Mouse (Mus musculus): ENCODE measurements around the gene Daw1. TPM values are rescaled to one million over a fixed set of nuclear protein-coding genes. Genes with fewer than 3 reads are reported as not detected.

Daw1 gene
- polyA plus RNA-seq, 1 experiment from 2014 or later: 0.83 TPM

GRCm38 (mm10) chr1:83135829-83136228, 23.7 kb upstream of the Daw1 start:
- WGBS: 86% methylated on average over 7 of the region's 7 CpGs
- ATAC-seq (ENCODE audit: low FRiP score) (no peak), DNase-seq (ENCODE audit: low spot score) (no peak)
- H3K4me1 ChIP-seq (replicated peaks; ENCODE audit: control insufficient read depth, insufficient read depth, low read length): no peaks in the 10 kb centered on the region
- H3K9ac ChIP-seq (ENCODE audit: low read depth, low read length): no peak overlapping the region
- H3K27ac ChIP-seq (ENCODE audit: low read depth, low read length): no peak overlapping the region
- H3K4me3 ChIP-seq (ENCODE audit: low read depth, low read length): no peak overlapping the region
- H3K4me2 ChIP-seq (replicated peaks; ENCODE audit: low read depth, low read length): no peak overlapping the region
- H3K36me3 ChIP-seq (ENCODE audit: control insufficient read depth, insufficient read depth, low read length): no peaks in the 10 kb centered on the region
- H3K9me3 ChIP-seq (ENCODE audit: control insufficient read depth, low read length): no peaks in the 10 kb centered on the region
- no peaks in the 10 kb centered on the region for H3K27me3 ChIP-seq (ENCODE audit: control insufficient read depth, insufficient read depth, low read length)

DNA sequence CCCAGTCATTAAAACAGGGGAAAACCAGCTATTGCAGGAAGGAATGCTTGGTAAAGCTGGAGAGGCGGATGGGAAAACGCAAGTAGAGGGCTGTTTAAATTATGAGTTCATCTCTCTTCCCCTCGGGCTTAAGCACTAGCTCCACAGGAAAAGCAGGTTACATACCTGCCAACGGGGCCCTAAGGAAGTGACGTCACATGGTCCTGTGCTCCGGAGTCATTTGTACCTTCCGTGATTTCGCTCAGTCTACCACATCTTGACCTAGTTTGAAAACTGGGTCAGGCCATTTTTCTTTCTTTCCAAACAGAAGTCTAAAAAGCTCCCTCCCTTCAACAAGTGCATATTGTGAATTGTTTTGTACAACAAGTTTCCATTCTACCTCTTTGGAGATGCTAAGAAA, 21.7 kb upstream of the Daw1 start:
- Histone ChIP-seq H3K27me3 (ENCODE audit: control insufficient read depth, insufficient read depth, low read length) (no peaks in the 10 kb centered on the region), H3K4me1 (replicated peaks; ENCODE audit: control insufficient read depth, insufficient read depth, low read length) (no peaks in the 10 kb centered on the region), H3K9ac (ENCODE audit: low read depth, low read length) (no peak overlapping the region), H3K9me3 (ENCODE audit: control insufficient read depth, low read length) (no peaks in the 10 kb centered on the region), H3K36me3 (ENCODE audit: control insufficient read depth, insufficient read depth, low read length) (no peaks in the 10 kb centered on the region), H3K27ac (ENCODE audit: low read depth, low read length) (no peak overlapping the region), H3K4me2 (replicated peaks; ENCODE audit: low read depth, low read length) (no peak overlapping the region), H3K4me3 (ENCODE audit: low read depth, low read length) (no peak overlapping the region)
- no peak for ATAC-seq (ENCODE audit: low FRiP score)
- WGBS: 89% methylated on average over 8 of the region's 8 CpGs
- no peak for DNase-seq (ENCODE audit: low spot score)

GRCm38 (mm10) chr1:83138721-83139120, 20.8 kb upstream of the Daw1 start:
- H3K4me2 ChIP-seq (replicated peaks; ENCODE audit: low read depth, low read length): no peak overlapping the region
- H3K9ac ChIP-seq (ENCODE audit: low read depth, low read length): no peak overlapping the region
- H3K27me3 ChIP-seq (ENCODE audit: control insufficient read depth, insufficient read depth, low read length): no peaks in the 10 kb centered on the region
- no peaks in the 10 kb centered on the region for H3K36me3 ChIP-seq (ENCODE audit: control insufficient read depth, insufficient read depth, low read length)
- no peak for ATAC-seq (ENCODE audit: low FRiP score)
- DNase-seq (ENCODE audit: low spot score): no peak
- H3K9me3 ChIP-seq (ENCODE audit: control insufficient read depth, low read length): no peaks in the 10 kb centered on the region
- H3K4me1 ChIP-seq (replicated peaks; ENCODE audit: control insufficient read depth, insufficient read depth, low read length): no peaks in the 10 kb centered on the region
- 89% methylated on average over 6 of the region's 6 CpGs for WGBS
- H3K4me3 ChIP-seq (ENCODE audit: low read depth, low read length): no peak overlapping the region
- no peak overlapping the region for H3K27ac ChIP-seq (ENCODE audit: low read depth, low read length)

- 88% methylated on average over 8 of the region's 8 CpGs for whole genome bisulfite sequencing
- H3K4me3 ChIP-seq (ENCODE audit: low read depth, low read length): no peak overlapping the region
- H3K27me3 ChIP-seq (ENCODE audit: control insufficient read depth, insufficient read depth, low read length): no peaks in the 10 kb centered on the region
- no peak overlapping the region for H3K27ac ChIP-seq (ENCODE audit: low read depth, low read length)
- no peak overlapping the region for H3K9ac ChIP-seq (ENCODE audit: low read depth, low read length)
- no peaks in the 10 kb centered on the region for H3K9me3 ChIP-seq (ENCODE audit: control insufficient read depth, low read length)
- H3K4me2 ChIP-seq (replicated peaks; ENCODE audit: low read depth, low read length): no peak overlapping the region
- no peaks in the 10 kb centered on the region for H3K4me1 ChIP-seq (replicated peaks; ENCODE audit: control insufficient read depth, insufficient read depth, low read length)
- no peak for DNase-seq (ENCODE audit: low spot score)
- no peak for ATAC-seq (ENCODE audit: low FRiP score)
- no peaks in the 10 kb centered on the region for H3K36me3 ChIP-seq (ENCODE audit: control insufficient read depth, insufficient read depth, low read length)
Measured at GRCm38 (mm10) chr1:83141510-83141909, 18.0 kb upstream of the Daw1 start.

- ATAC-seq (ENCODE audit: low FRiP score): no peak
- Histone ChIP-seq H3K9me3 (ENCODE audit: control insufficient read depth, low read length) (no peaks in the 10 kb centered on the region), H3K27me3 (ENCODE audit: control insufficient read depth, insufficient read depth, low read length) (no peaks in the 10 kb centered on the region), H3K4me3 (ENCODE audit: low read depth, low read length) (no peak overlapping the region), H3K36me3 (ENCODE audit: control insufficient read depth, insufficient read depth, low read length) (no peaks in the 10 kb centered on the region), H3K9ac (ENCODE audit: low read depth, low read length) (no peak overlapping the region), H3K4me2 (replicated peaks; ENCODE audit: low read depth, low read length) (no peak overlapping the region), H3K4me1 (replicated peaks; ENCODE audit: control insufficient read depth, insufficient read depth, low read length) (no peaks in the 10 kb centered on the region), H3K27ac (ENCODE audit: low read depth, low read length) (no peak overlapping the region)
- no peak for DNase-seq (ENCODE audit: low spot score)
- WGBS: 87% methylated on average over 5 of the region's 5 CpGs
Measured at GRCm38 (mm10) chr1:83142055-83142454, 17.5 kb upstream of the Daw1 start.

GRCm38 (mm10) chr1:83146547-83146946, 13.0 kb upstream of the Daw1 start:
- H3K4me1 ChIP-seq (replicated peaks; ENCODE audit: control insufficient read depth, insufficient read depth, low read length): no peaks in the 10 kb centered on the region
- H3K9me3 ChIP-seq (ENCODE audit: control insufficient read depth, low read length): no peaks in the 10 kb centered on the region
- H3K36me3 ChIP-seq (ENCODE audit: control insufficient read depth, insufficient read depth, low read length): no peaks in the 10 kb centered on the region
- no peak overlapping the region for H3K4me3 ChIP-seq (ENCODE audit: low read depth, low read length)
- ATAC-seq (ENCODE audit: low FRiP score): no peak
- DNase-seq (ENCODE audit: low spot score): no peak
- H3K27me3 ChIP-seq (ENCODE audit: control insufficient read depth, insufficient read depth, low read length): no peaks in the 10 kb centered on the region
- H3K27ac ChIP-seq (ENCODE audit: low read depth, low read length): no peak overlapping the region
- 88% methylated on average over 2 of the region's 2 CpGs for WGBS
- H3K9ac ChIP-seq (ENCODE audit: low read depth, low read length): no peak overlapping the region
- H3K4me2 ChIP-seq (replicated peaks; ENCODE audit: low read depth, low read length): no peak overlapping the region

- Histone ChIP-seq H3K9me3 (ENCODE audit: control insufficient read depth, low read length) (no peaks in the 10 kb centered on the region), H3K36me3 (ENCODE audit: control insufficient read depth, insufficient read depth, low read length) (no peaks in the 10 kb centered on the region), H3K4me1 (replicated peaks; ENCODE audit: control insufficient read depth, insufficient read depth, low read length) (no peaks in the 10 kb centered on the region), H3K27ac (ENCODE audit: low read depth, low read length) (no peak overlapping the region), H3K4me2 (replicated peaks; ENCODE audit: low read depth, low read length) (no peak overlapping the region), H3K27me3 (ENCODE audit: control insufficient read depth, insufficient read depth, low read length) (no peaks in the 10 kb centered on the region), H3K9ac (ENCODE audit: low read depth, low read length) (no peak overlapping the region), H3K4me3 (ENCODE audit: low read depth, low read length) (no peak overlapping the region)
- 73% methylated on average over 3 of the region's 3 CpGs for WGBS
- ATAC-seq (ENCODE audit: low FRiP score) (no peak), DNase-seq (ENCODE audit: low spot score) (no peak)
Measured at GRCm38 (mm10) chr1:83150227-83150626, 9.3 kb upstream of the Daw1 start.

- Histone ChIP-seq H3K4me3 (ENCODE audit: low read depth, low read length) (no peak overlapping the region), H3K4me2 (replicated peaks; ENCODE audit: low read depth, low read length) (no peak overlapping the region), H3K27ac (ENCODE audit: low read depth, low read length) (no peak overlapping the region), H3K9ac (ENCODE audit: low read depth, low read length) (no peak overlapping the region), H3K9me3 (ENCODE audit: control insufficient read depth, low read length) (no peaks in the 10 kb centered on the region), H3K36me3 (ENCODE audit: control insufficient read depth, insufficient read depth, low read length) (no peaks in the 10 kb centered on the region), H3K4me1 (replicated peaks; ENCODE audit: control insufficient read depth, insufficient read depth, low read length) (no peaks in the 10 kb centered on the region), H3K27me3 (ENCODE audit: control insufficient read depth, insufficient read depth, low read length) (no peaks in the 10 kb centered on the region)
- 91% methylated on average over 3 of the region's 3 CpGs for WGBS
- ATAC-seq (ENCODE audit: low FRiP score) (no peak), DNase-seq (ENCODE audit: low spot score) (no peak)
Measured at GRCm38 (mm10) chr1:83152961-83153360, 6.6 kb upstream of the Daw1 start.

- WGBS: 47% methylated on average over 1 of the region's 1 CpGs
- H3K9me3 ChIP-seq (ENCODE audit: control insufficient read depth, low read length): no peaks in the 10 kb centered on the region
- no peak for ATAC-seq (ENCODE audit: low FRiP score)
- H3K4me3 ChIP-seq (ENCODE audit: low read depth, low read length): no peak overlapping the region
- H3K27ac ChIP-seq (ENCODE audit: low read depth, low read length): no peak overlapping the region
- H3K9ac ChIP-seq (ENCODE audit: low read depth, low read length): no peak overlapping the region
- H3K36me3 ChIP-seq (ENCODE audit: control insufficient read depth, insufficient read depth, low read length): no peaks in the 10 kb centered on the region
- H3K4me2 ChIP-seq (replicated peaks; ENCODE audit: low read depth, low read length): no peak overlapping the region
- no peaks in the 10 kb centered on the region for H3K27me3 ChIP-seq (ENCODE audit: control insufficient read depth, insufficient read depth, low read length)
- no peak for DNase-seq (ENCODE audit: low spot score)
- no peaks in the 10 kb centered on the region for H3K4me1 ChIP-seq (replicated peaks; ENCODE audit: control insufficient read depth, insufficient read depth, low read length)
Measured at GRCm38 (mm10) chr1:83156876-83157275, 2.7 kb upstream of the Daw1 start.
